Mouse (Mus musculus): ENCODE measurements around the gene Gm45521.

GRCm38 (mm10) chr14:7994271-7994767, 37.2 kb downstream of the Gm45521 start, which contains the start of gene Dnase1l3:
- TF ChIP-seq POLR2AphosphoS5 (IDR thresholded peaks at IDR 0.05; ENCODE audit: insufficient replicate concordance, low read depth, low read length) (no peak), CTCF (IDR thresholded peaks at IDR 0.05; ENCODE audit: low read depth, low read length) (no peak), GATA1 (IDR thresholded peaks at IDR 0.05; ENCODE audit: borderline replicate concordance, low read length) (no peak), TAL1 (conservative IDR thresholded peaks at IDR 0.05; ENCODE audit: low read depth, low read length) (no peak)

Data from G1E (cell line).